Mouse (Mus musculus) gastrocnemius, postnatal 25 days (tissue): ENCODE measurements around the gene Adat2. TPM values are rescaled to one million over a fixed set of nuclear protein-coding genes. Genes with fewer than 3 reads are reported as not detected.
A peak's percentile ranks its signal among the peaks of the same experiment; 100 is the strongest.

Experiments used
- DNase-seq: peaks from one replicate; pipeline ENCODE4 v3.0.0; 2022
- long read RNA-seq, 2 experiments: library from polyadenylated mRNA; stranded (forward); transcript quantifications; one replicate each; pipeline ENCODE4 v2.0.0; 2021
- total RNA-seq, 2 experiments: library from RNA; stranded (reverse); gene quantifications; 1 replicate in 1 of 2; 2 replicates in 1 of 2; pipeline ENCODE4 v1.2.3; 2021

The Adat2 gene
- 1 to 10 TPM; 2.3 to 2.9 TPM for total RNA-seq
- long read RNA-seq, experiment 1, partial matches to known transcripts: 0 of 4 reads
- long read RNA-seq, experiment 1, other reads (novel, unspliced or antisense): 0 of 4 reads
- long read RNA-seq, experiment 2, partial matches to known transcripts: 0 of 3 reads
- long read RNA-seq, experiment 2, other reads (novel, unspliced or antisense): 0 of 3 reads

GRCm38 (mm10) chr10:13552646-13553497, at the start of gene Adat2, which contains the start of gene Pex3:
Adat2 (plus strand) TSS chr10:13552894.
Pex3 (minus strand) TSS chr10:13553142.
- DNase-seq: peak; percentile 84

- no peak for DNase-seq
Observed at GRCm38 (mm10) chr10:13521857-13522256, 30.8 kb upstream of the Adat2 start.

- no peak for DNase-seq
Observed at GRCm38 (mm10) chr10:13528155-13528554, 24.5 kb upstream of the Adat2 start.

GRCm38 (mm10) chr10:13534751-13535150, 17.9 kb upstream of the Adat2 start:
- no peak for DNase-seq

GRCm38 (mm10) chr10:13536706-13537105, 16.0 kb upstream of the Adat2 start:
- DNase-seq: no peak

- DNase-seq: no peak
Observed at GRCm38 (mm10) chr10:13539769-13540333, 12.8 kb upstream of the Adat2 start.

- DNase-seq: no peak
Observed at GRCm38 (mm10) chr10:13541721-13542120, 11.0 kb upstream of the Adat2 start.

GRCm38 (mm10) chr10:13553498-13553985, 848 bp downstream of the Adat2 start:
- DNase-seq: no peak

GRCm38 (mm10) chr10:13554316-13554715, 1.6 kb downstream of the Adat2 start:
- no peak for DNase-seq

- DNase-seq: no peak
Observed at GRCm38 (mm10) chr10:13560014-13560674, 7.5 kb downstream of the Adat2 start.

- DNase-seq: peak; percentile 14
Observed at GRCm38 (mm10) chr10:13564364-13565079, 11.8 kb downstream of the Adat2 start.

GRCm38 (mm10) chr10:13565080-13565448, 12.4 kb downstream of the Adat2 start:
- no peak for DNase-seq

GRCm38 (mm10) chr10:13566393-13566792, 13.7 kb downstream of the Adat2 start:
- DNase-seq: no peak

- peak; percentile 20 for DNase-seq
Observed at GRCm38 (mm10) chr10:13569818-13570217, 17.1 kb downstream of the Adat2 start.

- DNase-seq: no peak
Observed at GRCm38 (mm10) chr10:13570697-13571538, 18.2 kb downstream of the Adat2 start.

GRCm38 (mm10) chr10:13572003-13572402, 19.3 kb downstream of the Adat2 start:
- no peak for DNase-seq

- no peak for DNase-seq
Observed at GRCm38 (mm10) chr10:13572410-13572809, 19.7 kb downstream of the Adat2 start.

- no peak for DNase-seq
Observed at GRCm38 (mm10) chr10:13577123-13577522, 24.4 kb downstream of the Adat2 start.

GRCm38 (mm10) chr10:13587914-13588313, 35.2 kb downstream of the Adat2 start:
- DNase-seq: no peak

GRCm38 (mm10) chr10:13592196-13592595, 39.5 kb downstream of the Adat2 start:
- DNase-seq: no peak

- DNase-seq: no peak
Observed at GRCm38 (mm10) chr10:13593529-13593928, 40.8 kb downstream of the Adat2 start.
